Mouse (Mus musculus) liver, embryonic 16.5 days (tissue): Measurements from ENCODE around the gene Trim39. TPM values are rescaled to one million over a fixed set of nuclear protein-coding genes. Genes with fewer than 3 reads are reported as not detected.
"Not testable (repeated sequence)": the region's sequence is repeated elsewhere in the genome, so short reads cannot be mapped to it uniquely, and the experiment has no call there.

Experiments used
- ATAC-seq: fragments of 200-750 bp; cut with Nextera tagmentation; 2 replicates; pipeline ENCODE4 v1.8.0; 2017; ENCODE audit warnings: low read depth, mild to moderate bottlenecking, moderate number of reproducible peaks, moderate library complexity
- H3K27ac ChIP-seq: fragments of 300-500 bp; sonication (generic); 2 replicates; pipeline ENCODE4 v1.5.1; 2014; ENCODE audit warnings: mild to moderate bottlenecking, low read length
- H3K27me3 ChIP-seq: fragments of 300-500 bp; sonication (generic); 2 replicates; pipeline ENCODE4 v1.6.1; 2014; ENCODE audit warnings: low read depth, low read length, mixed read lengths; ENCODE audit not compliant: control insufficient read depth, insufficient read depth
- H3K36me3 ChIP-seq: fragments of 300-500 bp; sonication (generic); 2 replicates; pipeline ENCODE4 v1.6.1; 2014; ENCODE audit warnings: mild to moderate bottlenecking; ENCODE audit not compliant: control insufficient read depth, insufficient read depth
- H3K4me1 ChIP-seq: fragments of 300-500 bp; sonication (generic); 2 replicates; pipeline ENCODE4 v1.6.1; 2014; ENCODE audit warnings: low read depth, low read length, mixed read lengths; ENCODE audit not compliant: control insufficient read depth
- H3K4me2 ChIP-seq: fragments of 300-500 bp; sonication (generic); 2 replicates; pipeline ENCODE4 v1.6.1; 2014; ENCODE audit warnings: low read depth, low read length, mixed read lengths
- H3K4me3 ChIP-seq: fragments of 300-500 bp; sonication (generic); 2 replicates; pipeline ENCODE4 v1.5.1; 2014; ENCODE audit warnings: low read depth, mild to moderate bottlenecking, low read length
- H3K9ac ChIP-seq: fragments of 300-500 bp; sonication (generic); 2 replicates; pipeline ENCODE4 v1.6.1; 2014; ENCODE audit warnings: low read depth, low read length
- H3K9me3 ChIP-seq: fragments of 300-500 bp; sonication (generic); replicated peaks from 2 replicates; pipeline ENCODE4 v1.6.1; 2016; ENCODE audit warnings: low read length; ENCODE audit not compliant: control insufficient read depth
- WGBS: fragments of 180-500 bp; shearing (Covaris S2); extraction: QIAGEN DNeasy Blood & Tissue Kit; methylation state at CpG from one replicate; pipeline ENCODE4 v1.1.7; 2014; ENCODE audit not compliant: insufficient replicate concordance; 5-methylcytosine and 5-hydroxymethylcytosine counted together
- polyA plus RNA-seq: library from polyadenylated mRNA; unstranded; fragments of >200 nt; fragmentation: Nextera tagmentation; extraction: Ambion mirVana; gene quantifications from 2 replicates; pipeline ENCODE4 v1.2.1, GENCODE M21; 2015

Trim39 gene
- polyA plus RNA-seq, 1 experiment from 2014 or later: 5.0 TPM

DNA sequence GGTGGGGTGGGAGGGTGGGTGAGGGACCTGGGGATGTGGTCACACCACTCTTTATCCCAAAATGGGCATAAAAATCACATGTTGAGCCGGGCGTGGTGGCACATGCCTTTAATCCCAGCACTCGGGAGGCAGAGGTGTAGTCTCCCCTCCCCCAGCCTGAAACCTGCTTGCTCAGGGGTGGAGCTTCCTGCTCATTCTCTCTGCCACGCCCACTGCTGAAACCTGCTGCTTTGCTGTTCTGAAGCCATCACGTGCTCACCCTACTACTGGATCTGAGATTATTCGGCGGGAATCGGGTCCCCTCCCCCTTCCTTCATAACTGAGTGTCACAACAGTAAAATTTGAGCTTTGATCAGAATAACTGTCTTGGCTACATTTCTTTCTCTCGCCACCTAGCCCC is 36.7 kb downstream of the Trim39 start:
- H3K4me3 ChIP-seq, ATAC-seq, H3K36me3 ChIP-seq, H3K4me1 ChIP-seq, H3K27ac ChIP-seq, H3K9ac ChIP-seq, H3K9me3 ChIP-seq, H3K4me2 ChIP-seq: not testable (repeated sequence)
- 10% methylated on average over 8 of the region's 9 CpGs for WGBS
- peaks cover 16% of the 10 kb centered on the region for H3K27me3 ChIP-seq

DNA sequence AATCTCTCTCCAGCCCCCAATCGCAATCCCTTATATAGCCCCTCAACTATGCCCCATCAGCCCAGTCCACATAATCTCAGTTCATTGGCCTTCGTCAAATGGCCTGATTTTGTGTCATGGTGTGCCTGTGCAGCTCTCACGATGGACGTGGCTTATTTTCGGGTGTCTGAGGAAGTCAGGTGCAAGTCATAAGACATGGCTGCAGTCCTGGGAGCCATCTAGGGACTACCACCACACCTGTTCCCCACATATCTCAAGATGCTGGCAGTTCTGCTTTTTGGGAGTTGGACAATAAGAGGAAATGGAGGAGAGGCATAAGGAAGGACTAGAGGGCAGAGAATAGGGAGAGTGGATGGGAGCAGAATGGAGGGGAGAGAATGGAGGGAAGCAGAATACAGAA is 38.5 kb downstream of the Trim39 start:
- no peak for ATAC-seq
- Histone ChIP-seq H3K27me3 (peaks cover 16% of the 10 kb centered on the region), H3K27ac (no peak overlapping the region), H3K9ac (no peak overlapping the region), H3K4me2 (no peak overlapping the region), H3K4me3 (no peak overlapping the region), H3K9me3 (no peaks in the 10 kb centered on the region), H3K36me3 (no peaks in the 10 kb centered on the region), H3K4me1 (no peaks in the 10 kb centered on the region; the same call in 1 of the 2 replicates)
- WGBS: 54% methylated on average over 5 of the region's 5 CpGs

GRCm38 (mm10) chr17:36231318-36231717 is 40.7 kb downstream of the Trim39 start:
- no peak for ATAC-seq
- no peaks in the 10 kb centered on the region for H3K4me1 ChIP-seq
- no peak overlapping the region for H3K4me2 ChIP-seq
- no peak overlapping the region for H3K9ac ChIP-seq
- peaks cover 6% of the 10 kb centered on the region for H3K27me3 ChIP-seq
- no peaks in the 10 kb centered on the region for H3K36me3 ChIP-seq
- H3K9me3 ChIP-seq: no peaks in the 10 kb centered on the region
- 4% methylated on average over 36 of the region's 36 CpGs for WGBS
- no peak overlapping the region for H3K4me3 ChIP-seq
- H3K27ac ChIP-seq: no peak overlapping the region

- no peak for ATAC-seq
- Histone ChIP-seq H3K4me1 (no peaks in the 10 kb centered on the region), H3K4me3 (no peak overlapping the region), H3K4me2 (no peak overlapping the region), H3K36me3 (no peaks in the 10 kb centered on the region), H3K27me3 (peaks cover 18% of the 10 kb centered on the region), H3K9ac (no peak overlapping the region), H3K9me3 (no peaks in the 10 kb centered on the region), H3K27ac (no peak overlapping the region)
- WGBS: 9% methylated on average over 5 of the region's 5 CpGs
These were observed 43.0 kb downstream of the Trim39 start for GRCm38 (mm10) chr17:36229046-36229445.

DNA sequence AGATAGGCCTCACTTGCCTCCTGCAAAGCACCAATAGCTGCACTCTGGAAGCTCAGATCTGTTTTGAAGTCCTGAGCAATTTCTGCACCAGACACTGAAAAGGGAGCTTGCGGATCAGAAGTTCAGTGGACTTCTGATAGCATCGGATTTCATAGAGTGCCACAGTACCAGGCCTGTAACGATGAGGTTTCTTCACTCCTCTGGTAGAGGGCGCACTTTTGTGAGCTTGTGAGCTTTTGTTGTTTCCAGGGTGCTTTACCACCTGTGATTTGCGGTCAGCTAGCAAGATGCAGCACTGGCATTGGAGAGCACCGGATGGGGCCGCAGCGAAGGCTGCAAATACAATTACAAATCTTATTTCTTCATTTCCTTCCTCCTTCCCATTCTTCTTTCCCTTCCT is 45.1 kb downstream of the Trim39 start:
- Histone ChIP-seq H3K4me1 (no peaks in the 10 kb centered on the region), H3K27me3 (peaks cover 17% of the 10 kb centered on the region), H3K36me3 (no peaks in the 10 kb centered on the region), H3K4me2 (no peak overlapping the region), H3K9me3 (no peaks in the 10 kb centered on the region), H3K9ac (no peak overlapping the region), H3K27ac (no peak overlapping the region), H3K4me3 (no peak overlapping the region)
- 12% methylated on average over 8 of the region's 8 CpGs for WGBS
- no peak for ATAC-seq

GRCm38 (mm10) chr17:36225231-36225824 is 46.7 kb downstream of the Trim39 start:
- H3K9me3 ChIP-seq: no peaks in the 10 kb centered on the region
- H3K4me3 ChIP-seq: no peak overlapping the region
- H3K4me2 ChIP-seq: no peak overlapping the region
- H3K27ac ChIP-seq: no peak overlapping the region
- ATAC-seq: no peak
- peaks cover 17% of the 10 kb centered on the region for H3K27me3 ChIP-seq
- WGBS: 10% methylated on average over 9 of the region's 9 CpGs
- no peak overlapping the region for H3K9ac ChIP-seq
- no peaks in the 10 kb centered on the region for H3K4me1 ChIP-seq
- H3K36me3 ChIP-seq: no peaks in the 10 kb centered on the region

DNA sequence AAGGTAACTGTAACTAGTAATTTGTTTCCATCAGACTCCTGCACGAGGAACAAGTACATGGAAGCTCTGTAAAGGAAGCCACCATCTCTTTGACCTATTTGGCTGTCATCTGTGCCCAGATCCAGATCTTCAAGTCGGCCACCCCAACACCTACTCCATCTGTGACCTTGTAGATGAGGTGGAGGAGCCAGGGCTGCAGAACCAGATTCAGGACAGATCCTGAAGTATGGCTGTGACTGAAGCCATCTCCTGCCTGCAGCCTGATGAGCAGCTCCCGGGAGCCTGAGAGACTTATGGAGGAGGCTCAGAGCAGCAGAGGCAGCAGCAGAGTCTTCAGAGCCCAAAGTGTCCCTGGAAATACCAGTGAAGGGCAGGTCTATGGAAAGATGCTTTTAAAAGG is 47.6 kb downstream of the Trim39 start:
- Histone ChIP-seq H3K9ac (no peak overlapping the region), H3K9me3 (no peaks in the 10 kb centered on the region), H3K27ac (no peak overlapping the region), H3K4me1 (no peaks in the 10 kb centered on the region), H3K4me3 (no peak overlapping the region), H3K27me3 (peaks cover 17% of the 10 kb centered on the region), H3K4me2 (no peak overlapping the region), H3K36me3 (no peaks in the 10 kb centered on the region)
- no peak for ATAC-seq
- 33% methylated on average over 3 of the region's 3 CpGs for WGBS

GRCm38 (mm10) chr17:36218594-36219155 is 53.4 kb downstream of the Trim39 start:
- ATAC-seq: no peak
- Histone ChIP-seq H3K4me3 (no peak overlapping the region), H3K36me3 (no peaks in the 10 kb centered on the region), H3K9me3 (no peaks in the 10 kb centered on the region), H3K9ac (no peak overlapping the region), H3K4me1 (no peaks in the 10 kb centered on the region), H3K27me3 (peaks cover 37% of the 10 kb centered on the region), H3K27ac (no peak overlapping the region), H3K4me2 (no peak overlapping the region)
- WGBS: 35% methylated on average over 5 of the region's 5 CpGs

DNA sequence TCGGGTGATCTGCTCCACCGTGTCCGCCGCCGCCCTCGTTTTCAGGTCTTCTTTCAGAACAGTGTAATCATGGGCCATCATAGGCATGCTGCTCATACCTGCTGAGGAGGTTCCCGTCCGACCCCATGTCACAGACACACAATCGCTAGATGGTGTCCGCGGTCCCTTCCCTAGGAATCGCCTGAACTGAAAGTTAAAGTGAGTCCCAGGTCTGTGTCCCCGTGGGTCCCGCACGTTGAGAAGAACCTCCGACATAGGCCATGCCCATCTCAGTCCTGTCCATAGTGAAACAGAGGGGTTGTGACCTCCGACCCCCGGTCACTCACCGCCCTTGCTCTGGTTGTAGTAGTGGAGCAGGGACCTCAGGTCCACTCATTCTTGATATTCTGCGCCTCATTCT is 56.5 kb downstream of the Trim39 start:
- H3K4me1 ChIP-seq: no peaks in the 10 kb centered on the region
- no peak for ATAC-seq
- no peak overlapping the region for H3K27ac ChIP-seq
- H3K36me3 ChIP-seq: no peaks in the 10 kb centered on the region
- no peaks in the 10 kb centered on the region for H3K9me3 ChIP-seq
- 3% methylated on average over 20 of the region's 20 CpGs for WGBS
- no peak overlapping the region for H3K9ac ChIP-seq
- peaks cover 33% of the 10 kb centered on the region for H3K27me3 ChIP-seq
- H3K4me2 ChIP-seq: no peak overlapping the region
- no peak overlapping the region for H3K4me3 ChIP-seq
